Mouse (Mus musculus) R1 (cell line): ENCODE data around the gene Shc1.

Experiments used
- DNase-seq: peaks from one replicate; pipeline ENCODE4 v3.0.0-alpha.2; 2018; ENCODE audit warnings: low read depth, low spot score

Gene Shc1

DNA sequence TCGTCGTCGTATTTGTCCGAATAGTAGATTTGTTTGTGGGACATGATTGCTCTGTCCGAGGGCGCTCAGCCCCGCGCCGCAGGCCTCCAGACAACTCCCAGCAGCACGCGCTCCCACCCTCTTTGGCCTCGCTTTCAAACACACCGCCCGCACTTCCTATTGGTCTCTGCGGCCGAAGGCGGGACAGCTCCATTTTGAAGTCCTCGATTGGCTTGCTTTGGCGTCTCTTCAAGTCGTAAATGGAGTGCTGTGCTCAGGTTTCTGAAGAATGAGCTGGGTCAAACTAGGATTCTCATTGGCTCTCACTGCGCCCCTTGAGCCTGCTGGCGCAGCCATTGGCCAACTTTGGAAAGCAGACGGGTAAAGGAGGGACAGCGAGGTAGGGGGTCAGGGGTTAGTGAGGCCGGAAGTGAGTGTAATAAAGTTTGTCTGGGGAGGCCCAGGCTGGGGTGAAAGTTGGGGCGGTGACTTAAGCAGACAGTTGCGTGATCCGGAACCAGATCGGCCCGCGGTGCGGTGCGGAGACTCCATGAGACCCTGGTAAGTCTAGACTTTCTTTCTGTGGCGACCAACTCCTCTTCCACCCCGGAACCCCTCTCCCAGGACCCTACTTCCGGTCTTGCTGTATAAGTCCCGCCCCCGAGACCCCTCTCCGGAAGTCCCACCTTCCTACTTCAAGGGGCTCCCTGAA lies at the start of gene Shc1, which contains the start of gene Cks1b:
TSS of gene Shc1 (plus strand) at position 274 of the 691 bp plus-strand sequence.
TSS of gene Cks1b (minus strand) at position 214 of the 691 bp plus-strand sequence.
- peak; percentile 100 for DNase-seq

DNA sequence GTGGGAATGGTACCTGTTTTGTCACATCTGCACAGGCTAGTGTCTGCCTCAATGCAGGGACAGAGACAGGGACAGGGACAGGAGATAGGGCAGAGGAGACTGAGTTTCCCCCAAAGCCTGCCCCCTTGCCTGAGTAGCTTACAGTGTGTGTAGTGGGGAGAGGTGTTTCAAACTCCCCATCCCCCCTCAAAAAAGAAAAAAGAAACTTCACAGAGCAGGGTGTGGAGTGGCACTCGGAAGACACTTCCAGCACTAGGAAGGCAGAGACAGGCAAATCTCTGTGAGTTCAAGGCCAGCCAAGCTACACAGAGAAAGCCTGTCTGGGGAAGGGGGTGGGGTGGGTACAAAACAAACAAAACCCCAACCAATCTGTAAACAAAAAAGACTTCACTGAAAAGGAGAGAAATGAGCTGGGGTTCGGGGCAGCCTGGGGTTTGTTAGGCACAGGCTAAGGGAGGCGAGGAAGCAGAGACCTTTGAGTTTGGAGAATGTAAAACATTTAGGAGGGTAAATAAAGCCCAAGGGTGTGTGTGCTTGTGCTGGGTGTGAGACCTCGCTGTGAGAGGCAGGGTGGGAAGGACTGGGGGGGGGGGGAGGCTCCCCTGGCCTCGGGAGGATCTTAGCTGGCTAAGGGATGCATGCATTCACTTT lies 44.5 kb upstream of the Shc1 start:
- DNase-seq: peak; percentile 82

DNA sequence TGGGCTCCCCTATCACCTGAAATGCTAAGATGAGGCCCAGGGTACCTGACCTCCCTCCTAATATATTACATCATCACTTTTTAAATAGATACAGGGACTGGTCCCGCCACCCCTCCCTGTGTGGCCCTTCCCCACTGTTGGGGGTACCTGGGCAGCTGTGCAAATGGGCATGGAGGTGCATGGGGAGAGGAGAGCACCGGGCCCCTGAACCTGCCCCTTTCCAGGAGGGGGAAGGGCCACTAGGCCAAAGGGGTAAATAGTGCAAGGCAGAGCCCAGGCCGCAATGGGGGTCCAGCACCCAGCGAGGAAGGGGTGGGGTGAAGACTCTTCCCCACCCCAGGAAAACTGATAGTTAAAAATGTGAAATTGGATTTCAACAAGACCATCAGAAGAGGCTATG lies 40.4 kb upstream of the Shc1 start:
- no peak for DNase-seq

DNA sequence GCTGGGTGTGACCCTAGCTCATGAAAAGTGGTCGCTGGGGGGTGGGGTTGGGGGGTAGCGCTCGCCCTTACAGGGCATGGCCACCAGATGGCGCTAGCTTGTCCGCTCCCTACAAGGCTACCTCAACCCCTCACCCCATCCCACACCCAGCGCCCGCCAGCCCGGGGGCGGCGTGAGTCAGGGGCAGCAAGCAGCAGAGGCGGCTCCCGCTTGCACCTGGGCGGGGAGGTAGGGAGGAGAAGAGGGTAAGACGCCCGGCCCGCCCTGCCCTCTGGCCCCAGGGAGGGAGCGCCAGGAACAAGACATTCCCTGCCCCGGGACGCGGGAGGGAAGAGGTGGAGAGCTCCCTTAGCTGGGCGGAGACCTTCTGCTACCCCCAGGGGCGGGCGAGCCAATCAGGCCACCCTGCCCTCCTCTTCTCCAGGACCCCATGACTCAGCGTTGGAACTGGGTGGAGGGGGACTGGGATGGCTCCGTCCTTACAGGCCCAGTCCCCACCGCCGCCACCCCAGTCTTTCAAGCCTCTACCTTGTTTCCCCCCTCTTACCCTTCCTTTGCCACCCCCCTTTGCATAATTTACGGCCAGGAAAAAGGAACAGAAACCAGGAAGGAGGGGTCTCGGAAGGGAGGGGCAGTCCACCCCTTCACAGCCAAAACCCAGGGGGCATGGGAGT lies 39.7 kb upstream of the Shc1 start:
- peak; percentile 92 for DNase-seq

DNA sequence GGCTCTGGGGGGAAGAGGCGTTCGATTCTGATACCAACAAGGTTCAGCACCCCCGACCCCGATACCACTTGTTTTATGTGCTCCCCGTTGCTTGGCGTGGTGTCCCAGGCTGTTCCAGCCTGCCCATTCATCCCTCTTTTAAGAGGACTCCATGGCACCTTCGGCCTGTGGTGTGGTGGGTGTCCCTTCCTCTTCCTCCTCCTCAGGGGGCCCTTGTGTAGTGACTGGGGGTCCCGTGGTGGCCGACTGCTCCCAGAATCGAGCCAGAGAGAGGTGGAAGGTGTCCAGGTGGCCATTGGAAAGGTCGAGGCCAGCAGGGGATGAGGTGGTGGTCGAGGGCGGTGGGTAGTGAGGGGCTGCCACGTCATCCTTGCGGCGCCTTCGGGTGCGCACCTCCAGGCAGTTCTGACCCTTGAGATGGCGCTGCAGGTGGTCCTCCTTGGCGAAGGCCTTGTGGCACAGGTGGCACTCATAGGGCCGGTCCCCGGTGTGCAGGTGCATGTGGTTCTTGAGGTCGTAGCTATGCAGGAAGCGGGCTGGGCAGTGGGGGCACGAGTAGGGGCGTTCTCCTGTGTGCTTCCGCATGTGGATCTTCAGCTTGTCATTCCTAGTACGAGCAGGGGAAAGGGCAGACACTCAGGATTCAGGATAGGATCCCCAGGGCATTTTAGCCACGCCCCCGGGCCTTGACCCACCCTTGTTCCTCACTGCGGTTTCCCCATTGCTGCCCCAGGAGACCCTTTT lies 38.7 kb upstream of the Shc1 start:
- peak; percentile 64 for DNase-seq

DNA sequence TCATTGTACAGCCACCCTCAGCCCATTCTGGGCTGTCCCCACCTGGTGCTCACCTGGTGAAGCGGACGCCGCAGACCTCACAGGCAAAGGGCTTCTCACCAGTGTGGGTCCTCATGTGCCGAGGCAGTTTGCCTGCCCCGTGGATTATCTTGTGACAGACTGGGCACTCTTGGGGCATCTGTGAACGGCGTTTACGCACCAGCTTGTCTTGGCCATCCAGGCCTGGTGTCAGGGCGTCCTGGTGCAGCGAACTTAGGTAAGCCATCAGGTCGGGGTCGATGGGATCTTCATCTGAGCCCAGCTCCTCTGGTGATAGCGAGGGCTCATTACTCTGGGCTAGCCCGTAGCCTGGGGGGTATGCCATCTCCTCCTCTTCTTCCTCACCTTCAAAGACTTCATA lies 38.0 kb upstream of the Shc1 start:
- DNase-seq: no peak

DNA sequence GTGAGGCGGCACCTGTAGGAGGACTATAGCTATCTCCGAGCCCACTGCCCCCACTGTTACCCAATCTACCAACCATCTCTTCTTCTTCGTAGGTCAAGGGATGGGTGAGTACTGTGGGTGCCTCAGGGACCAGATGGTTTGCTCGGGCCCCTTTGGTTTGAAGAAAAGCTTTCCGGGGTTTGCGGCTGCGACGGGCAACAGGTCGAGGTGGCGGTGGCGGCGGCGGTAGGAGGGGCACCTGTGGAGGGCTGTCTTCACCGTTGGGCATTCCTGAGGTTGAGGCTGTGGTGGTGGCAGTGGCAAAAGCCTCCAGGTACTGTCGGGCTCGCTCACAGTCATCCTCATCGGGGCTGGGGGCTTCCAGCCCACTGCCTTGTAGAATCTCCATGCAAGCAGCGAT lies 37.5 kb upstream of the Shc1 start:
- no peak for DNase-seq

DNA sequence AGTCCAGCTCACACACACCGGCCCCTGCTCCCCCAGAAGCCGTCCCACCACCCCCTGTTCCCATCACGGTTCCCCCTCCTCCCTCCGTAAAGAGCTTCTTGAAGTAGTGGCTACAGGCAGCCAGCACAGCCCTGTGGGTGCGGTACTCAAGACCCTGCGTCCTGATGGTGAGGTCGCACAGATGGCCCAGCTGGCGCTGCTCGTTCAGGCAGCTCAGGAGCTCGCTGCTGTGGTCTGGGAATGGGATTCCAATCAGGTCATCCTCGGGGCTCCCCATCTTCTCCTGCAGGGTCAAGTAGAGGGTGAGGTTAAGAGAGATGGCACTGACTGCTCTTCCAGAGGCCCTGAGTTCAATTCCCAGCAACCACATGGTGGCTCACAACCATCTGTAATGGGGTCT lies 37.0 kb upstream of the Shc1 start:
- DNase-seq: no peak

DNA sequence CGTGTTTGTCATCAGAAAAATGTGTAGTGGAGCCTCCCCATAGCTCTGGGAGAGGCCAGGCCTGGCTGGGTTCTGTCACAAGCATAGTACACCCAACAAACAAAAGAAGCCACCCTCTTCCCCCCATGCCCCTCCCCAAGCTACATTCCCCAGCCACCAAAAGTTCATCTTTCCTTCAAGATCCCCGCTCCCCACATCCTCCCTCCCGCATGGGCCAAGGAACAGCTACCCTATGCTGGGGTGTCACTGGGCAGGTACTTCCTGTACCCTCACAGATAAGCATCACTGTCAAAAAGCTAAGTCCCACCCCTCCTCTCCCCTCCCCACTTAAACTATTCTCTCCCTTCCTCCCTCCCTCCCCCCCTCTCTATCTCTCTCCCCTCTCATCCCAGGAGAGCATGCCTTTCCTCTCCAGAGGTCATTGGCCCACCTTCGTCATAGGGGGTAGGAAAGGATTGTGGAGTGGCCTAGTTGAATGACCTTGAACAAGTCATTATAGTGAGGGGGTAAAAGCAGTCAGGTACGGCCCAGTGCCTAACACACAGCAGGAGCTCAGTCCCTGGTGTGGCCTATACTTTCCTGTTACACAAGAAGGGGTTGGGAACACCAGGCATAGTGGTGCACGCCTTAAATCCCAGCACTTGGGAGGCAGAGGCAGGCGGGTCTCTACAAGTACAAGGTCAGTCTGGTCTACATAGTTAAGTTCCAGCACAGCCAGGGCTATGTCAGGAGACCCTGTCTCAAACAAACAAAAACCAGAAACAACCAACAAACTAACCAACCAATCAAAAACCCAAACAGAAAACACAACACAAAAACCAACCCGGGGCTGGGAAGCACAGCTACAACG lies 36.0 kb upstream of the Shc1 start:
- peak; percentile 96 for DNase-seq

DNA sequence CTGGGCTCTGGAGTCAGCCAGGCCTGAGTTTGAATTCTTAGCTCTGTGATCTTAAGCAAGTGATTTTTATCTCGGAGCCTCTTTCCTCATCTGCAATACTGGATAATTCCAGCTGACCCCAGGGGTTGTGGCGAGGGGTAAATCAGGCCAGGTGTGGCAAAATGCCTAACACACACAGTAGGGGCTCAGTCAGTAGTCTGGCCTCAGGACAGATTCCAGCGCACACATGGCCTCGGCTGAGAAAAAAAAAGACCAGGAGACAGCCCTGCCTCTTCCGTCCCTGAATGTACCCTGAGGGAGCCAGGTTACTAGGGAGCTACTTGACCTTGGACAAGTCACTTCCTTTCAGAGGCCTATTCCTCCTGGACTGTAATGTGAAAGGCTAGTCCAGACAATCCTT lies 35.3 kb upstream of the Shc1 start:
- peak; percentile 91 for DNase-seq

DNA sequence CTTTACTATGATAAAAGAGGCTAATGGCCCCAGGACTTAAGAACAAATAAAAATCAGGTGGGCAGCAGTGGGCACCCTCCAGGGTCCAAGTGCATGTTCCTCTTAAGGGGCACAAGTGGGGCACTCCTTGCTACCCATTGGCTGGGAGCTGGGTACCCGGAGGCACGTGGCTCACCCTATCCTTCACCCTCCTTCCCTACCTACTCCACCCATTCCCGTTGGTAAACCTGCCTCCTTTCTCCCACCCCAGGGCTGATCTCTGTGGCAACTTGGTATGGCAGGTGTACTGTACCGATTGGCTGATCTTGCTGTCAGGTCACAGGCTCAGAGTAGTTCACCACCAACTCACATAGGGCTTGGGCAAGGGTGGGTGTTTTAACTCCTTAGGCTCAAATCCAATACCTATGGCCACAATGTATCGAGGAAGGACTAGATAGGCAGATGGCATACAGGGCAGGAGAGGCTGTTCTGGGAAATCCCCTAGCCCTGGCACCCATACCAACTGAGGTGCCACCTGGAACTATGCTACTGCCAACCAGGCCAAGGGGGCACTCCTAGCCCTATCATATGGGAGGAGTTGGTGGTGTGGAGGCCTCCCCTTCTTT lies 34.5 kb upstream of the Shc1 start:
- no peak for DNase-seq

DNA sequence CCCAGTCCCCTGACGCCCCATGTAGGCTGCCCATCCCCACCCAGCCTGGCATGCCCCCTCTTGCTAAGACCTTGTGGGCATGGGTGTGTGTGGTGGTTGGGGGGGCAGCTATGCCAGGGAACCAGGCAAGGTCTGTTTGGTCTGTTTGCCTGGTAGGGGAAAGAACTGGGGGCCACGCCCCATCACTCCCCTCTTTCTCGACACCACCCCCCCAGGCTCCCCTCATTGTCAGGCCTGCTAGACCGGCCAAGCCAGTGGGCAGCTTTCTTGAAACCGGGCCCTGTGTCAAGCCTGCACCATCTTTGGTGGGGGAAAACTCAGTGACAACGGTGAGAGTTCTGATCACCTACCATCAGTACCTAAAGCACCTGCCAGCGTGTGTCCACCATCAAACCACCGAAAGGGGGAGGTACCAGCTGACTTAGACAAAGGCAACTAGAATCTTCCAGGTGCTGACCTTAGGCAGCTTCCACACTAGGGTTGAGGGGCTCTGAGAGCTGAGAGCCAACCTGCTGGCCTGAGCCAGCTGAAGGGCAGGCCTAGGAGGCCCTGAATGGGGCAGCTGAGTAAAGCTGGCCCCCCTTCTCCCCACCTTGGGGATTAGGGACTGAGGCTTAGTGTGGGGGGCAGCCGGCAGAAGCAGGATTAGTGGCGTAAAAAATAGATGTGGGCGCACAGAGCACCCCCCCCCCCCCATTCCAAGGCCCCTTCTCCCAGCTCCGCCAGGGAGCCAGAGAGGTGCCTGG lies 33.7 kb upstream of the Shc1 start:
- DNase-seq: no peak

DNA sequence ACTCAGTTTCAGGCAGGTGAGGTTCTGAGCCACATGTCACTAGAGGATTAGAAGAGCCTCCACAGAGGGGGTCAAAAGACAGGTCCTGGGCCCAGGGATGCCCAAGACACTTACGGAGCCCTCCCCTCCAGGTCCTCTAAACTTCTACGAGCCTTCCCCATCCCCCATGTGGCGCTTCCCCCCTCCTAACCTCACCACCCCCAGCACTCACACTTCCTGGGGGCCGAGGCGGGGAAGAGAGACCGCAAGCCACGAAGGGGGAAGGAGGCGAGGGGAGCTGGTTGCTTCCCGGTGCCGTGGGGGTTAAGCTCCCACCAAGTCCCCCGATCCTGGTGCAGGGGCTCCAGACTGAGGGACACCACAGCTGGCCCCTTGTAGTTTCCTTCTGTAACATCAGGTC lies 32.8 kb upstream of the Shc1 start:
- DNase-seq: no peak

DNA sequence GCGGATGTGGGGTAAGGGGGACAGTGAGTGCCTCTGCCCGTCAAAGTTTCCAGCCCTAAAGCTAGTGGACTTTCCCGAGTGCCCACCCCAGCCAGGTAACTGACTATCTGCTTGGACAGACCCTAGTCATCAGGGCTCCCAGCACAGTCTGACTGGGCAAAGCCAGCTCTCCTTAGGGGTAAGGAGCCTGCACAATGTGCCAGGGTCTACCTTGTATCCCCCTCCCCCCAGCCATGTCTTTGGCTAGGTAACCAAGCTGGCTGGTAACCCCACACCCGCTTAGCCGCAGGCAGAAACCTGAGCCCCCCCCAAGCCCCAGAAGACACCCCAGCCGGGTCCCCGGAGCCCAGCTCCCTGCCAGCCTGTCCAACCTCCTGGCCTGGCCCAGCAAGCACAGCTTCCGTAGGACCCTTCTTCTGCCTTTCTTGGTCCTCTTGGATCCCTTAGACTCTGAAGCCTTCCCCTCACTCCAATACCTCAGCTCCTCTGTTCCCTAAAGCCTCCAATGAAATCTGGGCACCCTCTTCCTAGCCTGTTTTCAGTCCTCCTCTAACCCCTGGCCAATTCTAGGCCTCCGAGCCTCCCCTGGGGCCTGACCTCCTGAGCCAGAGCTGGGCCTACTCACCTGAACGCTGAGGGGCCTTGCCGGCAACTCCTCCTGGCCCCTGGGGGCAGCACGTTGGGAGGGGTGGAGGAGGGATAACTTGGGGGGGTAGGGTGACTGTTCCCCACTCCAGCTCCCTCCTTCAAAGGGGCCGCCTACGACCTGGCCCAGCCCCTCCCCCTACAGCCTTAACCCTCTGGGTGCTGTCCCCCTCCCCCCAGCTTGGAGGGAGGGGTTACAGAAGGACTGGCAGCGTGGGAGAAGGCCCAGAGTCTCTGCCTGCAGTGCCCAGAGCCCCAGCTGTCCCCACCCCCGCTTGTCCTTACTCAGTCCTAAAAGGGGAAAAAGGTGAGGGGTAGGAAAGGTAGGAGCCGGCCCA lies 31.5 kb upstream of the Shc1 start:
- no peak for DNase-seq

DNA sequence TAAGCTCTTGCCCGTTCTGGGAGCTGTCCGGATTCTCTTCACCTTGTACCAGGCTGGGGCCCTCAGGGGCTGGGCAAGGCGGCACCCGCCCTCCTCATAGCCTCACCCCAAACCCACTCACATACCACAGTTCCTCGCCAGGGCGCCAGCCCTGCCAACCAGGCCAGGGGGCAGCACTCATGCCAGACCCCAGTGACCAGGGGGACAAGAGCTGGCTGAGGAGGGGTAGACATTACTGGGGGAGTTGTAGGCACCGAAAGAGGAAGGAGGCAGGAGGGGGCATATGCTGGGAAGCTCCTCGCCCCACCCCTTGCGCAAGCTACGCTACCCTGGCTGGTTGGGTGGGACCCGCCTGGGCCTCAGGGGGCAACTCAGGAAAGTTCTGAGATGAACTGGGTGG lies 30.6 kb upstream of the Shc1 start:
- DNase-seq: no peak

DNA sequence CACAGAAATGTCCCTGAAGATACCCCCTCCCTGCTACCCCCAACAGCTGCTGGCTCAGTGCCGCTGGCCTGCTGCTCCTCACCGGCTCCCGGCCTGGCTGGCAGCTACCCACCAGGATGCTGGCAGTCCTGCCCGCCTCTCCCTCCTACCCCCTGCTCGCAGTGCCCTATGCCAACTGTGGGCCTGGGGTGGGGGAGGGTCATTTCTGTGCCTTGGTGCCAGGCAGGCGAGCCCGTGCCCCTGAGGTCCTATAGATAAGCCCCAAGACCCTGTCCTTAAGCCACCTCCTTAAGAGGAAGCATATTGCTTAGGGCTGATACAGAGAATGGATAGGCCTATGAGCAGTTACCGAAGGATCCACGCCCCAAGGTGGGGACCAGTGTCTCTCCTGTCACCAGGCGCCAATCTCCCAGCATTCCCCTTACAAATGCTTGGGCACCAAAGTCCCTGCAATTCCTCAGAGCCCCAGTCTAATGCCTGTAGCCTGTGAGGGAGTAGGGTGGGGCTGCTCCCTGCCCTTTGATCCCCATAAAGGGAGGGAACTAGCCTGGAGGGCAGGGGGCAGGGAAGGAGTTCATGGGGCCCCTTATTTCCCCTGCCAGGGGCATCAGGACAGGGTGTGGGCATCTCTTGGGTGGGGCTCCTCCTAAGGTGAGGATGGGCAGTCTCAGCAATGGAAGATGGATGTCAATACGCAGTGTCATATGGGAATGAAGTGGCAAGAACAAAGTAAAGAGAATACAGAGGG lies 29.9 kb upstream of the Shc1 start:
- no peak for DNase-seq

DNA sequence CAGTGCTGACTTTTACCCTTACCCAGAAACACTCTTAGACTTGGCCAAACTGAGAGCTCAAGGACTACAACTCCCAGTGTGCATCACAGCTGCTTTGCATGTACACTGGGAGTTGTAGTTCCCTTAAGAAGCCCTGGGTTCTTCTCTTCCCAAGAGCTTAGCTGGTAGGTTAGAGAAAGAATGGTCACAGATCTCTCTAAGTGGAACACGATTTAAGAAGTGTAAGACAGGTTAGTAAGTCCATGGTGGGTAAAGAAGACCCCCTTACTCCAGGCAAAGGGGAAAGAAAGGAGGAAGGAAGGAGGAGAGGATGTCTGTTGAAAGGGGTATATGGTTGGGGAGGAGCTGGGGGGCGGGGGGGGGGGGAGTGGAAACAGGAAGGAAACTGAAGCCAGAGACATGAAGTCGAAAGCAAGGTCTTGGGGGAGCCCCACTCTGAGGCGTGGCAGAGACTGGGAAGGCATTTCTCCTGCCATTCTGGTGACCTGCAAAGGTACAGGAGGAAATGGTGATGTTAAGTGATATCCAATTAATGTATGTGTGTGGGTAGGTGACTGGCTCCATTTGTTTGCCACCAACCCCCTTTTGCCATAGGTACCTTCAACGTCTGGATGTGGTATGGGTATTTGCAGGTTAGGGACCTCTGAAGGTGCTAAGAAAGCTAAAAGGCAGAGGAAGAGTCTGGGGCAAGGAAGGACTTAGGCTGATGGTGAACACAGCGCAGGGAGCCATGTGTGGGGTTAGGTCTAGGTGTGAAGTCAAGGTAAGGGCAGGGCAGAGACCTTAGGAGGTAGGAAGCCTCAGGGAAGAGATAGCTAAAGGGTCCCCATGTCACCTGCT lies 29.1 kb upstream of the Shc1 start:
- DNase-seq: peak; percentile 62
